Mouse (Mus musculus) ES-Bruce4 (cell line): ENCODE measurements around the gene Etv1.

Experiments used
- EP300 ChIP-seq: IDR thresholded peaks from 2 replicates; pipeline ENCODE4 v1.6.1; 2011; ENCODE audit warnings: low read depth, low read length; ENCODE audit not compliant: insufficient read depth
- POLR2A ChIP-seq: IDR thresholded peaks from one replicate; pipeline ENCODE4 v1.8.1; 2011; ENCODE audit warnings: low read length; ENCODE audit not compliant: insufficient read depth

DNA sequence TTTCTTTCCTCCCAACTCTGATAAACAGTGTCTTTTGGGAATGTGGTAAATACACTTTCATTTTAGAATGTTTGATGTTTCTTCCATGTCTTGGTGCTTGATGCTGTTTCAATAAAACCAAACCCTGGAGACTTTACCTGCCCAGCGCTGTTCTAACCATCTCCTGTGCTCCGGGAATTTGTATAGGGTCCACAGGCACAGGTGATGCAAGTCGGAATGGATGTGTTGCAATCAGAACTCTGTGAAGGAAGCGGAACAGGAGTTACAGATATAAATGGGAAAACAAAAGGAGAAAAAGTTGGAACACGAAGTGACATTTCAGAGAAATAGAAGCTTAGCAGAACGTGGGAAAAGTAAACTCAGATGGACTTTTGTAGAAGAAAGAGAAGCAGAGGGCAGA is 127.1 kb downstream of the Etv1 start:
- no peak for TF ChIP-seq POLR2A
- TF ChIP-seq EP300 = no peak
